Mouse (Mus musculus) T-helper 2 cell (primary cell): ENCODE measurements around the gene Atp8a1.

Source experiments
- in situ Hi-C: fragments of 300-600 bp; cut with MboI, MseI; formaldehyde crosslinking; loops from one replicate; pipeline ENCODE4 v1.15.1; 2025; ENCODE audit warnings: high pct_unique_total_duplicates

Gene Atp8a1

GRCm38 (mm10) chr5:67847253-67848165 lies at the start of gene Atp8a1:
Gene Atp8a1, minus strand, starts transcription at chr5:67847434.
- in situ Hi-C loops, result loop anchor here (5.0 kb wide), 1 partner anchor 160 kb away; no protein-coding TSS in a partner anchor

DNA sequence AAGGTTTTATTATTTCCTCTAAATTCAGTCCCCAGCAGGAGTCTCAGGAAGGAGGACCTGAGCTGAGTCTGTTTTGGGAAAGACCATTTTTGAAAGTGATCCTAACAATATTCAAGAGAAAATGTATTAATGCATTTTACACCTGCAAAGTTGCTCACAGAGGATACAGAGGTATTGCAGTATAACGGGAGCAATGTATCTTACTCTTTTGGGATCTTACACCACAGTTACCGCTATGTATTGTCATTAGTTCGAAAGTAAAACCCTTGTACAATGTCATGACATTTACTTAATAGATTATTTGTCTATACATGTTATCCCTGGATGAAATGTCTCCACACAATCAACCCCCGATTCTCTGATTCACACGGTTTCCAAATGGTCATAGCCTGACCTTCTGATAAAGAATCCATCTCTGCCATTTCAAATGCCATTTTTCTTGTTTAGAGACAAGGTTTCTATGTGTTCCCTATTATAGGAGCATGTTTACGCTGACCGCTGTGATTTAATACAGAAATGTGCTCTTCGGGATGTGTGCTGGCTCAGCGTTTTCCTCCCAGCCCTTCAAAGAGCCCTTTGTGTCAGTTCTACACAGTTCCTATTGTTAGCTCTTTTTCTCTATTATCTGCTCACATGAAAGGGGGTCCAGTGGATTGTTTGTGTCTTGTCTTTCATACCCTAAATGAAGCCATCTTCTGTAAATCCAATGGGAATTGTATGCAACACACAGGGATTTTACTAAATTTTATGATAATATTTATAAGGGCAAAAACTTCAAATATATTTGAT lies 37.4 kb upstream of the Atp8a1 start:
- in situ Hi-C loops, result no loop called here

DNA sequence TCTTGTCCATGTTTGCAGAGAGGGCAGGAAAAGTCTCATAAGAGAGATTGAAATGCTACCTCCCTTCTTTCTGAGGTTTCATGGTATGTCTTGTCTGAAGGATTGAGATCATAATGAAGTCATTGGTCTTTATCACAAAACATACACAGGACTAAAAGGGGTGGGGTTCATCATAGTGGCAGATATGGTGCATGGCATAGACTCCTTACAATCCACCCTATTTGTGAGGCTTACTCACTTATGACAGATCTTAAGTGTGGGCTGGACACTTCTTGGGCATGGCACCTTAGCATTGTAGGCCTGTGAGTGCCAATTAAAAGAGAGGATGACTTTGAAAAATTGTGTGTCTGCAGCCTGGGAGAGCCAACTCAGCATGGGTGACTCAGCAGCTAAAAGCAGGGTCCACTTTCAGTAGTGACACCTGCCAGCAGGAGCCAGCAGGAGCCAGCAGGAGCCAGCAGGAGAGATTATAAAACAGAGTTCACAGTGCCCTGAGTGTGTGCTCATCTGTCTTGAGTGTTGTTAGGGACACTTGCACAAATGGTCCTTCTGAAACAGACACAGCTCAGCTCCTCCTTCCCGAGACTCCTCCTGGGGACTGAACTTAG lies 36.4 kb upstream of the Atp8a1 start:
- in situ Hi-C loops, result no loop called here

DNA sequence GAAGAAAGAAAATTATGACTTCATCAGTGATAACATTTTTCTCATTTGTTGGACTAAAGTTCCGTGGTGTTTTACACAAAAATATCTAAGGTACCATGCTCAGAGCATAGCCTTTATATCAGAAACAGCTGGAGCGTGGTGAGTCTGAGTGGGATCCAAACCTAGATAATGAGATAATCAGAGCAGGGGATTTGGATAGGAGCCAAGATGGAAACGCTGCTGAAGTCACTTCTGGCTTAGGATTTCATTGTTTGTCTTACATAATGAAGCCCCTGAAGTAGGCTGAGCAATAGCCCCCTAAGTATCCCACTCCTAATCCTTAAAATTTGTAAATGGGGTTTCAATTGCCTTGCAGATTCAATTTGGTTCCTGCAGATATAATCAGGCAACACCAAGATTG lies 24.2 kb upstream of the Atp8a1 start:
- in situ Hi-C loops, result no loop called here

GRCm38 (mm10) chr5:67866221-67866620 lies 19.0 kb upstream of the Atp8a1 start:
- in situ Hi-C loops, result loop anchor here (5.0 kb wide), 1 partner anchor 86 kb away; no protein-coding TSS in a partner anchor

- in situ Hi-C loops, result loop anchor here (5.0 kb wide), 1 partner anchor 87 kb away; no protein-coding TSS in a partner anchor
Measured at GRCm38 (mm10) chr5:67865670-67866069, 18.4 kb upstream of the Atp8a1 start.

DNA sequence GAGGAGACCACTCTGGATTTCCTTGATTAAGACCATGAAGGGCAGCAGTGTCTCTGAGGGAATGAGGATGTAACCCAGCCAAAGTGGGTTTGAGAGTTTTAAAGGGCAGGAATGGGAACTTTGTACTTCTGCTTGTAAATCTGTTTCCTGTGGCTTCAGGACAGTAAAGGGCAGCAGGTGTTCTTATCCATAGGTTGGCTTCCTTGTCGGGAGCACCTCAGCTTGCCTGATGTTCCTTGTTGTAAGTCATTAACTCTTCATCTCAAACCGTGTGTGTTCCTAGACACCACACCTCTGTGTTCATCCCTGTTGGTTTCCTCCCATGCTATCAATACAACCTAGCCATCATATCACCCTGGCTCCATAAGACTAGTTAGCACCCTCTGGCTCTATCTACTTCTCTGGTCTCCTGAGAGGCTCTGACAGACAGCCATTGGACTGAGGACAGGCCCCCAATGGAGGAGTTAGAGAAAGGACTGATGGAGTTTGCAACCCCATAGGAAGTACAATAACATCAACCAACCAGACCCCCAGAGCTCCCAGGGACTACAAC lies 17.4 kb upstream of the Atp8a1 start:
- in situ Hi-C loops, result loop anchor here (5.0 kb wide), 1 partner anchor 88 kb away; no protein-coding TSS in a partner anchor

DNA sequence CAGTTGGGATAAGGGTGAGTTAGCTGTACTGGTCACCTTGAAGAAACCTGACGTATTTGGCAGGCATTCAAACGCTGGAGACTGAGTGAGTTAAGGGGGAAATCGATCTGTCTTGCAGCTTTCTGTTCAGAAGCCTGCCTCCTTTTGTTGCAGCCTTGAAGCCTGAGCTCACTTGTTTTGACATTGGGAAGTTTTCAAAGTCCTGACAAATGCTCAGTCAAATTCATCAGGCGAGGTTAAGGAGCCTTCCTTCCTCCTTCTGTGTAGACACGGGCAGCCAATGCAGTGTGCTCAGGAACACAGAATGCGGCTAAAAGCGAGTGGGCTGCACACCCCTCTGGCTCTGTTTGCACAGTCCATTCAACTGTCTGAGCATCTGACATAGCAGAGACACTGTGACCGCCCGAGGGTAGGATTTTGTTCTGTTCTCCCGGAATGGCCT lies 16.7 kb upstream of the Atp8a1 start:
- in situ Hi-C loops, result no loop called here

- in situ Hi-C loops, result no loop called here
Measured at GRCm38 (mm10) chr5:67854963-67855606, 7.9 kb upstream of the Atp8a1 start.

- in situ Hi-C loops, result no loop called here
Measured at GRCm38 (mm10) chr5:67852860-67853259, 5.6 kb upstream of the Atp8a1 start.

DNA sequence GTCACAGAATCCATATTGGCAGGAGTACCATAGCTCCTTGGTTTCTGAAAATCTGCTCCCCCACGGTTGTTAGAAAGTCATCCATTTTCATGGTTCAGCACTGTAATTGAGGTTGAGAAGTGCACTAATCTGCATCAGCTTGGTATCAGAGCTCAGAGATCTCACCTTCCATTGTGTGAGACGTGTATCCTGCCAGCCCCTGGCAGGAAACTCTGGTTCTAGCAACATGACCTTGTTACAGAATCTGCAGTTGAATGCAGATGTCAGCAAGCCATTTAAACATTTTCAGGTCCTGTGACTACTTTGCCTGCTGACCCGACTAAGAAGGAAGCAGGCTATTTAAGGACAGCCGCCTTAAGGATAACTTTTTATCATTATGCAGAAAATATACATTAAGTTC lies 2.2 kb upstream of the Atp8a1 start:
- in situ Hi-C loops, result loop anchor here (5.0 kb wide), 1 partner anchor 158 kb away; no protein-coding TSS in a partner anchor

GRCm38 (mm10) chr5:67848511-67849014 lies 1.3 kb upstream of the Atp8a1 start:
- in situ Hi-C loops, result loop anchor here (5.0 kb wide), 1 partner anchor 159 kb away; no protein-coding TSS in a partner anchor

GRCm38 (mm10) chr5:67846361-67847224 lies 641 bp downstream of the Atp8a1 start:
- in situ Hi-C loops, result loop anchor here (5.0 kb wide), 1 partner anchor 161 kb away; no protein-coding TSS in a partner anchor

- in situ Hi-C loops, result loop anchor here (5.0 kb wide), 1 partner anchor 162 kb away; no protein-coding TSS in a partner anchor
Measured at GRCm38 (mm10) chr5:67845190-67845691, 2.0 kb downstream of the Atp8a1 start.

GRCm38 (mm10) chr5:67844070-67844469 lies 3.2 kb downstream of the Atp8a1 start:
- in situ Hi-C loops, result no loop called here

DNA sequence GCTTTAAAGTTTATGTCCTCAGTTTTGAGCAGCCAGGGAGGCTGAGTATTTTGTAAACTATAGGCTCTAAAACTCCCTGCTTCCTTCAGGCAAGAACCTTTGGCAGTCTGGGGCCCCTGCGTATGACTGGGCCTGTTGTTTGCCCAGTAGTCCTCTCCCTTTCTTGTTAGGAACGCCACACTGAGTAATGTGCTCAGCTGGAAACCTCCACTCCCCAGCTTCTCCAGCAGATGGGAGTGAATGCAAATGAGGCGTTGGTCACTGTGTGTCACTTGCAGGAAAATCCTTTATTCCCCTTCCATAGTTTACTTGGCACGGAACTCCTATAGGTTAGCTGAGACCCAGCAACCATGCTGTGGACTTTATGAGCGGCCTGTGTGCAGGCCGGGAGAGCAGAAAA lies 4.9 kb downstream of the Atp8a1 start:
- in situ Hi-C loops, result no loop called here

- in situ Hi-C loops, result no loop called here
Measured at GRCm38 (mm10) chr5:67833841-67834240, 13.4 kb downstream of the Atp8a1 start.

GRCm38 (mm10) chr5:67831293-67832147 lies 15.7 kb downstream of the Atp8a1 start:
- in situ Hi-C loops, result no loop called here
